Mouse (Mus musculus) limb, embryonic 13.5 days (tissue): Measurements from ENCODE around the gene Ccdc60. TPM values are rescaled to one million over a fixed set of nuclear protein-coding genes. Genes with fewer than 3 reads are reported as not detected.

Source experiments
- ATAC-seq: fragments of 200-750 bp; cut with Nextera tagmentation; 2 replicates; pipeline ENCODE4 v1.8.0; 2017; ENCODE audit warnings: low read depth, moderate number of reproducible peaks, moderate TSS enrichment; ENCODE audit not compliant: low FRiP score
- H3K27ac ChIP-seq: fragments of 300-500 bp; sonication (generic); 2 replicates; pipeline ENCODE4 v1.5.1; 2015; ENCODE audit warnings: inconsistent platforms, mild to moderate bottlenecking, moderate library complexity
- H3K27me3 ChIP-seq: fragments of 300-500 bp; sonication (generic); 2 replicates; pipeline ENCODE4 v1.6.1; 2015; ENCODE audit warnings: mild to moderate bottlenecking, inconsistent platforms
- H3K36me3 ChIP-seq: fragments of 300-500 bp; sonication (generic); 2 replicates; pipeline ENCODE4 v1.6.1; 2015; ENCODE audit warnings: inconsistent platforms, mild to moderate bottlenecking, moderate library complexity
- H3K4me1 ChIP-seq: fragments of 300-500 bp; sonication (generic); 2 replicates; pipeline ENCODE4 v1.6.1; 2015; ENCODE audit warnings: inconsistent platforms
- H3K4me2 ChIP-seq: fragments of 300-500 bp; sonication (generic); replicated peaks from 2 replicates; pipeline ENCODE4 v1.6.1; 2015; ENCODE audit warnings: inconsistent platforms, mild to moderate bottlenecking, moderate library complexity
- H3K4me3 ChIP-seq: fragments of 300-500 bp; sonication (generic); 2 replicates; pipeline ENCODE4 v1.5.1; 2015; ENCODE audit warnings: moderate library complexity, mild to moderate bottlenecking, inconsistent platforms
- H3K9ac ChIP-seq: fragments of 300-500 bp; sonication (generic); 2 replicates; pipeline ENCODE4 v1.6.1; 2015; ENCODE audit warnings: mild to moderate bottlenecking, inconsistent platforms
- H3K9me3 ChIP-seq: fragments of 300-500 bp; sonication (generic); 2 replicates; pipeline ENCODE4 v1.6.1; 2016; ENCODE audit warnings: inconsistent platforms
- WGBS: fragments of 180-500 bp; shearing (Covaris S2); methylation state at CpG from one replicate; pipeline ENCODE4 v1.1.7; 2015; 5-methylcytosine and 5-hydroxymethylcytosine counted together
- polyA plus RNA-seq: library from polyadenylated mRNA; unstranded; fragments of >200 nt; fragmentation: Nextera tagmentation; extraction: Ambion mirVana; gene quantifications from 2 replicates; pipeline ENCODE4 v1.2.1, GENCODE M21; 2015

Gene Ccdc60
- polyA plus RNA-seq, 1 experiment from 2014 or later: 1.4 TPM

DNA sequence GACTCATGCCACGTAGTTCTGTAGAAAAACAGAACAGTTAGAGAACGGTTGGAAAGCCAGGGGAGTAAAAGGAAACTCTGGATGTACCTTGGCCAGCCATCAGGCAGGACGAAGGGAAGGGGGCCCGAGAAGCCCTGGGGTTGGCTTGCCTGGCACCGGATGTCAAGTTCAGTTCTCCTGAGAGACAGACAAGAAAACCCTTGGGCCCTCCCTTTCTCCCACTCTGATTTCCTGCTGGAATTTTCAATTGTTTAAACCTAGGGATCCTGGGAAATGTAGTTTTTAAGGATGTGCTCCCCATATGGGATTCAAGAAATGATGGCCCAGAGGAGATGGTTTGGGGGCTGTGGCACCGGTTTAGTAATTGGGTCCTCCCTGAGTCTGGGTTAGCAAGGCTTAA lies 60.4 kb downstream of the Ccdc60 start:
- Histone ChIP-seq H3K27ac (no peak overlapping the region), H3K27me3 (0 out of 2 replicates have a peak, but pooled peaks cover 5% of the 10 kb centered on the region), H3K9me3 (no peaks in the 10 kb centered on the region), H3K4me1 (peaks cover 9% of the 10 kb centered on the region), H3K4me3 (no peak overlapping the region), H3K36me3 (no peaks in the 10 kb centered on the region), H3K4me2 (no peak overlapping the region), H3K9ac (no peak overlapping the region)
- 81% methylated on average over 6 of the region's 6 CpGs for WGBS
- ATAC-seq: no peak

DNA sequence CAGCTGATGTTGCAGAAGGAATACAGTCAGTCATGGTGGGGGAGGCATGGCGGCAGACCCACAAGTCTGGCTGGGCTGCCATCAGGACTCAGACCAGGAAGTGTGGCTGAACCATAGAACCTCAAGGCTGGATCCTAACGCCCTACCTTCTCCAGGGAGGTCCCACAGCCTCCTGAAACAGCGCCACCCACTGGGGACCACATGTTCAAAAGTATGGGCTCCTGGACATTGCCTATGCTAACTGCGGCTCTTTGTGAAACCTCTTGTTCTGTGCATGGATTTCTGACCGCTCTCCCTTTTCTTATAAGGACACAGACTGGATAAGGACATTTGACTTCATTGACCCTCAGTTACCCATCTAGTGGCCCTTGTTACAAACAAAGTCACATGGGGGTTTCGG lies 64.8 kb downstream of the Ccdc60 start:
- H3K36me3 ChIP-seq: no peaks in the 10 kb centered on the region
- no peak overlapping the region for H3K4me3 ChIP-seq
- ATAC-seq: no peak
- no peak overlapping the region for H3K4me2 ChIP-seq
- no peak overlapping the region for H3K27ac ChIP-seq
- no peaks in the 10 kb centered on the region for H3K4me1 ChIP-seq
- H3K9ac ChIP-seq: no peak overlapping the region
- WGBS: 78% methylated on average over 6 of the region's 6 CpGs
- H3K27me3 ChIP-seq: no peaks in the 10 kb centered on the region
- no peaks in the 10 kb centered on the region for H3K9me3 ChIP-seq

- H3K4me2 ChIP-seq: no peak overlapping the region
- no peak overlapping the region for H3K27ac ChIP-seq
- H3K9me3 ChIP-seq: no peaks in the 10 kb centered on the region
- no peaks in the 10 kb centered on the region for H3K27me3 ChIP-seq
- no peak overlapping the region for H3K4me3 ChIP-seq
- no peaks in the 10 kb centered on the region for H3K36me3 ChIP-seq
- ATAC-seq: no peak
- H3K4me1 ChIP-seq: no peaks in the 10 kb centered on the region
- H3K9ac ChIP-seq: no peak overlapping the region
- WGBS: 90% methylated on average over 3 of the region's 3 CpGs
Measured at GRCm38 (mm10) chr5:116221916-116222315, 66.9 kb downstream of the Ccdc60 start.

DNA sequence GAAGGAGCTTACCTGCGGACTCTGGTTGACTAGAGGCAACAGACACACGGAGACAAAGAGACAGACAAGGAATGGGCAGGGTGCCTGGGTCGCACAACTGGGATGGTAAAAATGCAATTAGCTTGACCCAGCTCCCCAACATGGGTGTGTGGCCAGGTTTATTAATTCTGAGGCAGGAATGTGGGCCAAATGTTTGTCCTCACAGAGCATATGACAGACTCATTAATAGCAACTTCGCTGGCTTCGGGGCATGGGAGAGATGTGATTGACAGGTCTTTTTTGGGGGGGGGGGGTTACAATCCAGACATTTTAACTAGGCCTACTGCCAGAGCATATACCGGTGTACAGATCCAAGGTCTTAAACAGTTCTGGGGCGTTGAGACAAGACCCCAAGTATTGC lies 69.5 kb downstream of the Ccdc60 start:
- H3K27me3 ChIP-seq: no peaks in the 10 kb centered on the region
- WGBS: 70% methylated on average over 7 of the region's 7 CpGs
- no peak for ATAC-seq

GRCm38 (mm10) chr5:116212706-116213105 lies 76.1 kb downstream of the Ccdc60 start:
- no peaks in the 10 kb centered on the region for H3K27me3 ChIP-seq
- H3K36me3 ChIP-seq: no peaks in the 10 kb centered on the region
- 59% methylated on average over 5 of the region's 5 CpGs for WGBS
- no peak overlapping the region for H3K9ac ChIP-seq
- no peak overlapping the region for H3K4me3 ChIP-seq
- H3K27ac ChIP-seq: no peak overlapping the region
- no peak for ATAC-seq
- H3K4me1 ChIP-seq: peaks cover 5% of the 10 kb centered on the region; the same call in 1 of the 2 replicates
- H3K9me3 ChIP-seq: no peaks in the 10 kb centered on the region
- H3K4me2 ChIP-seq: no peak overlapping the region

More for the DNA sequence above, 69.5 kb downstream of the Ccdc60 start:
- Histone ChIP-seq H3K4me3 (no peak overlapping the region), H3K4me2 (no peak overlapping the region), H3K9ac (no peak overlapping the region), H3K27ac (no peak overlapping the region), H3K36me3 (no peaks in the 10 kb centered on the region), H3K9me3 (no peaks in the 10 kb centered on the region), H3K4me1 (no peaks in the 10 kb centered on the region)

- Histone ChIP-seq H3K9me3 (no peaks in the 10 kb centered on the region), H3K27me3 (no peaks in the 10 kb centered on the region), H3K9ac (no peak overlapping the region), H3K4me2 (no peak overlapping the region), H3K27ac (no peak overlapping the region), H3K4me3 (no peak overlapping the region), H3K36me3 (no peaks in the 10 kb centered on the region), H3K4me1 (peaks cover 5% of the 10 kb centered on the region; the same call in 1 of the 2 replicates)
- no peak for ATAC-seq
- 62% methylated on average over 10 of the region's 11 CpGs for WGBS
Measured at GRCm38 (mm10) chr5:116209378-116210091, 79.2 kb downstream of the Ccdc60 start.

- ATAC-seq: no peak
Measured at GRCm38 (mm10) chr5:116208741-116209368, 79.9 kb downstream of the Ccdc60 start.

DNA sequence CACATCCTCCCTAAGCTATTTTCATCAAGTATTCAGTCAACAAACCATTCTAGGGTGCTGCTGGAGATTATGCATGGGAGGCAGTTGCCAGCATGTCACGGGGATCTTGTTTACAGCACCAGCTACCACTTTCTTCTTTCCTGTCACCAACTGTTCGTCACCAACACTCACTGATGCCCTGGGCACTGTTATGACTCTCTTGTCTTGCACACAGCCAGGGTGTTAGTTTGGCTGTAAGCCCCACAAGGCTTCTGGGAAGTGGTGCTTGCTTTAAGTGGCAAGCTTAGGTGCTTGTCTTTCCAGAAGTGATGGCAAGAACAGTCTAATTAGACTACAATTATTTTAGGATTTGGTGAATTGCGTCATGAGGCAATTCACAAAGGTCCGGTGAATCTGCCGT lies 86.1 kb downstream of the Ccdc60 start:
- Histone ChIP-seq H3K9me3 (no peaks in the 10 kb centered on the region), H3K27ac (no peak overlapping the region), H3K4me1 (no peaks in the 10 kb centered on the region), H3K9ac (no peak overlapping the region), H3K36me3 (no peaks in the 10 kb centered on the region), H3K4me3 (no peak overlapping the region), H3K4me2 (no peak overlapping the region), H3K27me3 (no peaks in the 10 kb centered on the region)
- WGBS: 81% methylated on average over 5 of the region's 5 CpGs
- no peak for ATAC-seq

More at GRCm38 (mm10) chr5:116208741-116209368, 79.9 kb downstream of the Ccdc60 start:
- H3K27ac ChIP-seq: no peak overlapping the region
- no peak overlapping the region for H3K4me2 ChIP-seq
- WGBS: 43% methylated on average over 16 of the region's 16 CpGs
- no peaks in the 10 kb centered on the region for H3K9me3 ChIP-seq
- H3K27me3 ChIP-seq: no peaks in the 10 kb centered on the region
- no peak overlapping the region for H3K4me3 ChIP-seq
- H3K9ac ChIP-seq: no peak overlapping the region
- peaks cover 5% of the 10 kb centered on the region; the same call in 1 of the 2 replicates for H3K4me1 ChIP-seq
- H3K36me3 ChIP-seq: no peaks in the 10 kb centered on the region

GRCm38 (mm10) chr5:116194499-116194898 lies 94.3 kb downstream of the Ccdc60 start:
- no peak for ATAC-seq
- Histone ChIP-seq H3K4me1 (no peaks in the 10 kb centered on the region), H3K9me3 (no peaks in the 10 kb centered on the region), H3K4me2 (no peak overlapping the region), H3K27me3 (peaks cover 6% of the 10 kb centered on the region; the same call in 1 of the 2 replicates), H3K9ac (no peak overlapping the region), H3K36me3 (no peaks in the 10 kb centered on the region), H3K4me3 (no peak overlapping the region), H3K27ac (no peak overlapping the region)
- WGBS: 33% methylated on average over 11 of the region's 11 CpGs

DNA sequence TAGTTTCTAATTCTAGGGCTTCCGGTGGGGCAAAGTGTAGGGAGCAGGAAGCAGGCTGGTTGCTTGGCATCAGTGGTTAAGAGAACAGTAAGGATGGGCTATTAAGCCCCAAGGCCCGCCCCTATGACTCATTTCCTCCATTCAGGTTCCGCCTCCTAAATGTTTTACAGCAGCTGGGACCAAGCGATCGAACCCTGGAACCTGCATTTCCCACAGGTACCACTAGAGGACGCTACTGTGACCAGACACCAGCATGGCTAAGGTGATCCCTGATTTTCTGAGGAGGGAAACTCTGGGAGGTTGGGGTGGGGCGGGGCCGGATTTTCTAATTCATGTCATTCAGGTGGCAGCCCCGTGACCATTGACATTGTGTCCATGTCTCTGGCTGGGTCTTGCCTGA lies 96.1 kb downstream of the Ccdc60 start:
- H3K4me3 ChIP-seq: no peak overlapping the region
- 66% methylated on average over 9 of the region's 9 CpGs for WGBS
- no peak for ATAC-seq

GRCm38 (mm10) chr5:116191596-116191995 lies 97.2 kb downstream of the Ccdc60 start:
- Histone ChIP-seq H3K4me1 (no peaks in the 10 kb centered on the region), H3K36me3 (no peaks in the 10 kb centered on the region), H3K27ac (no peak overlapping the region), H3K9me3 (no peaks in the 10 kb centered on the region), H3K4me3 (no peak overlapping the region), H3K27me3 (peaks cover 6% of the 10 kb centered on the region; the same call in 1 of the 2 replicates), H3K9ac (no peak overlapping the region), H3K4me2 (no peak overlapping the region)
- 88% methylated on average over 3 of the region's 3 CpGs for WGBS
- ATAC-seq: no peak

More for the DNA sequence above, 96.1 kb downstream of the Ccdc60 start:
- no peak overlapping the region for H3K27ac ChIP-seq
- H3K9me3 ChIP-seq: no peaks in the 10 kb centered on the region
- H3K36me3 ChIP-seq: no peaks in the 10 kb centered on the region
- peaks cover 6% of the 10 kb centered on the region; the same call in 1 of the 2 replicates for H3K27me3 ChIP-seq
- H3K4me1 ChIP-seq: no peaks in the 10 kb centered on the region
- H3K4me2 ChIP-seq: no peak overlapping the region
- H3K9ac ChIP-seq: no peak overlapping the region

DNA sequence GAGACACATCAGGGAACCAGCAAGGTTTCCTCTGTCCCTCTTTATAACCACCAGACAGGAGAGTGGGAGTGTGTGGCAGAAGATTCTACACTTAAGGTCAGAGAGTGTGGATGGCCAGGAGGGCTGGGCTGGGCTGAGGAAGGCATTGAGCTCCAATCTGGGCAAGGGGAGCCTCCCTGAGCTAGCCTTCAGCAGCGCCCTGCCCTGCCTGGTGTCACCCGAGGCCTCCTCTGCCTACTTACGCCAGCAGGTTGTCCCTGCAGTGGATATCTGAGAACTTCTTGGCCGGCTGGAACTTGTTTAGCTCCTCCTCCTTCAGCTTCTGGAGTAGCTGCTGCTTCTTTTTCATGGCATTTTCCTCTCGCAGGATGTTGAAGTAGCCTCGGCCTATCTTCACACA lies 99.0 kb downstream of the Ccdc60 start:
- Histone ChIP-seq H3K9ac (no peak overlapping the region), H3K4me3 (no peak overlapping the region), H3K4me2 (no peak overlapping the region), H3K36me3 (no peaks in the 10 kb centered on the region), H3K27ac (no peak overlapping the region), H3K27me3 (peaks cover 6% of the 10 kb centered on the region; the same call in 1 of the 2 replicates), H3K4me1 (no peaks in the 10 kb centered on the region), H3K9me3 (0 out of 2 replicates have a peak, but pooled peaks cover 5% of the 10 kb centered on the region)
- no peak for ATAC-seq
- 20% methylated on average over 6 of the region's 6 CpGs for WGBS
